Mouse (Mus musculus): Measurements from ENCODE around the gene Nlk.

DNA sequence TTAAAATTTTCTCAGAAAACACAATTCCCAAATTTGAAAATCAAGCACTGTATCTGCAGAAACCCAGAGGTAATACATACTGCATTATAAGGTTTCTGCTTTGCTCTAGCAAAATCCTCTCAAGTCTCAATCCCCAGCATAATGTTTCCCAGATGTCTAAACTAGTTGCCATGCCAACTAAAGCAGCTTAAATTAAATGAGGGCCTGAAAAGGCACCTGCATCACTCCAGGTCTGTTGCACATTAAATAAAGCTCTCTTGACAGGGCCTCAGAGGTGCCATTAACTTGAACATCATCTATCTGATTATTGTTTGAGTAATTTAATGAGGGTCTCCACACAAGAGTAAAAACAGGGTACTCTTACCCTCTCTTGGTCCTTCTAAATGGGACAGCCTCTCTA lies 100.4 kb downstream of the Nlk start:
- TF ChIP-seq TCF12 (IDR thresholded peaks at IDR 0.05; ENCODE audit: insufficient read depth, poor library complexity, severe bottlenecking) (no peak), POLR2AphosphoS2 (IDR thresholded peaks at IDR 0.05; ENCODE audit: insufficient read length, low read depth) (no peak), POLR2A (IDR thresholded peaks at IDR 0.05; ENCODE audit: insufficient read length, low read depth) (no peak), USF1 (IDR thresholded peaks at IDR 0.05; ENCODE audit: low read depth) (no peak), MYOD1 (IDR thresholded peaks at IDR 0.05; ENCODE audit: control insufficient read depth in 1 of 3, insufficient read length in 2 of 3, low read depth in 2 of 3) (no peak), MAX (IDR thresholded peaks at IDR 0.05; ENCODE audit: low read depth) (no peak)
